Mouse (Mus musculus) kidney, postnatal 14 days (tissue): Measurements from ENCODE around the gene Olfr987.
"Not testable (repeated sequence)": the region's sequence is repeated elsewhere in the genome, so short reads cannot be mapped to it uniquely, and the experiment has no call there.

Experiments used
- DNase-seq: peaks from one replicate; pipeline ENCODE4 v3.0.0; 2022; ENCODE audit warnings: mixed read lengths

Olfr987 gene

GRCm38 (mm10) chr2:85339215-85339614, at the start of gene Olfr987:
TSS of gene Olfr987 (minus strand) at chr2:85339315.
- not testable (repeated sequence) for DNase-seq

GRCm38 (mm10) chr2:85363127-85363526, 24.0 kb upstream of the Olfr987 start, which contains the start of gene Olfr988:
TSS of gene Olfr988 (minus strand) at chr2:85363227.
- DNase-seq, result not testable (repeated sequence)

- no peak for DNase-seq
Measured at GRCm38 (mm10) chr2:85339972-85340371, 857 bp upstream of the Olfr987 start.

DNA sequence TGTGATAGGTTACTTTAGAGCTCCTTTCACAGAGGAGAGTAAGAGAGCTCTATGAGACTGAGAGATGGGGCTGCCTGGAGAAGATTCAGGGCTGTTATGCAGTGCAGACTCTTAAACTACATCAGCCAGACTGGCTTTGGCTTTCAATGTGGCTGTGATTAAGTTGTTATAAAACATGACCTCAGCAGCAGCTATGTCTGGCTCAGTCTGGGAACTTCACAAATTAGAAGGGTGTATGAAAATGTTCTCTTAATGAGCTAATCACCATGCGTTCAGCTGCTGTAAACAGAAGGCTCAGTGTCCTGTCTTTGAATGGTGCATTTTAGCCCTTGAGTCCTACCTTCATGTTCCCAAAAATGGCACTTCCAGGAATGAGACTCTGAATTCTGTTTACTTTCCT, 20.0 kb downstream of the Olfr987 start:
- no peak for DNase-seq

- DNase-seq, result no peak
Measured at GRCm38 (mm10) chr2:85285406-85285805, 53.7 kb downstream of the Olfr987 start.

DNA sequence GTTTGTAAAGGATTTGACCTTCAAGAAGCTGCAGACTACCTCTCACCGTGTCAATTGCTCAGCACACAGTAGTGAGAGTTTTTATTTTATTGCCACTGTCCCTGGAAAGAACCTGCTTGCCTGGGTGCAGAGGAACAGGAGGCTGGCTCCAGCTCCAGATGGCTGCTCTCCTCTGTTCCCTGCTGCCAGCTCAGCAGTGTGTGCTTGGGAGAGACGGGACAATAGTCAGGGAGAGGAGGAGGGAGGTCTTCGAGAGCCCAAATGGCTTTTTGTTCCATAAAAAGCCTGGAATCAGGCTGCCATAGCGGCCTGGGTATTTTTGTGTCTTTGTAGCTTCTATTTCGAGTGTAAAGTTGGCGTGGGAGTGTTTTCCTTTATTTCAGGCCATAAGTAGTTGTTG, 54.5 kb downstream of the Olfr987 start:
- DNase-seq, result no peak

- no peak for DNase-seq
Measured at GRCm38 (mm10) chr2:85283631-85284466, 55.3 kb downstream of the Olfr987 start.

- DNase-seq, result peak; percentile 2
Measured at GRCm38 (mm10) chr2:85281023-85281422, 58.1 kb downstream of the Olfr987 start.
